Mouse (Mus musculus) brown adipose tissue, adult 24 weeks (tissue): ENCODE measurements at regions not wholly inside any gene's neighbourhood (a gene's known extent, or its start where the extent isn't known, plus 50 kb on each side); places are given as distances from the start of the nearest gene placed in this dataset.

ENCODE experiments used
- H3K27ac ChIP-seq: fragments of 200-500 bp; replicated peaks from 2 replicates; pipeline ENCODE4 v1.5.1; 2012; ENCODE audit warnings: low read depth, mild to moderate bottlenecking, low read length
- H3K4me1 ChIP-seq: fragments of 200-500 bp; 2 replicates; pipeline ENCODE4 v1.6.1; 2012; ENCODE audit warnings: low read length, mixed read lengths; ENCODE audit not compliant: control insufficient read depth, insufficient read depth, insufficient read length
- H3K4me3 ChIP-seq: fragments of 200-500 bp; 2 replicates; pipeline ENCODE4 v1.5.1; 2012; ENCODE audit warnings: low read depth, mild to moderate bottlenecking, low read length, moderate library complexity; ENCODE audit not compliant: insufficient read depth

- H3K4me3 ChIP-seq: no peak overlapping the region
- H3K4me1 ChIP-seq: no peaks in the 10 kb centered on the region
- no peak overlapping the region for H3K27ac ChIP-seq
These were observed 1232.3 kb upstream of the Lrrc6 start for GRCm38 (mm10) chr15:67732988-67733387.

- Histone ChIP-seq H3K4me3 (no peak overlapping the region), H3K4me1 (no peaks in the 10 kb centered on the region), H3K27ac (no peak overlapping the region)
These were observed 1228.8 kb upstream of the Lrrc6 start for GRCm38 (mm10) chr15:67729492-67729891.

GRCm38 (mm10) chr15:67725239-67725638 lies 1224.5 kb upstream of the Lrrc6 start:
- no peak overlapping the region for H3K4me3 ChIP-seq
- H3K4me1 ChIP-seq: no peaks in the 10 kb centered on the region
- H3K27ac ChIP-seq: no peak overlapping the region

- Histone ChIP-seq H3K4me3 (no peak overlapping the region), H3K4me1 (no peaks in the 10 kb centered on the region; the same call in 1 of the 2 replicates), H3K27ac (no peak overlapping the region)
These were observed 1213.5 kb upstream of the Lrrc6 start for GRCm38 (mm10) chr15:67714203-67714602.

- no peak overlapping the region for H3K4me3 ChIP-seq
- H3K27ac ChIP-seq: no peak overlapping the region
- no peaks in the 10 kb centered on the region for H3K4me1 ChIP-seq
These were observed 1185.4 kb upstream of the Lrrc6 start for GRCm38 (mm10) chr15:67686140-67686539.

- H3K4me1 ChIP-seq: no peaks in the 10 kb centered on the region
- H3K4me3 ChIP-seq: no peak overlapping the region
- no peak overlapping the region for H3K27ac ChIP-seq
These were observed 1172.6 kb upstream of the Lrrc6 start for GRCm38 (mm10) chr15:67673276-67673675.

- Histone ChIP-seq H3K27ac (no peak overlapping the region), H3K4me1 (no peaks in the 10 kb centered on the region), H3K4me3 (no peak overlapping the region)
These were observed 1135.4 kb upstream of the Lrrc6 start for GRCm38 (mm10) chr15:67636155-67636554.

GRCm38 (mm10) chr15:67626704-67627287 lies 1126.1 kb upstream of the Lrrc6 start:
- no peak overlapping the region for H3K4me3 ChIP-seq
- no peaks in the 10 kb centered on the region for H3K4me1 ChIP-seq
- H3K27ac ChIP-seq: no peak overlapping the region

GRCm38 (mm10) chr15:67611896-67612295 lies 1111.2 kb upstream of the Lrrc6 start:
- Histone ChIP-seq H3K4me1 (no peaks in the 10 kb centered on the region), H3K27ac (no peak overlapping the region), H3K4me3 (no peak overlapping the region)

- Histone ChIP-seq H3K4me1 (no peaks in the 10 kb centered on the region), H3K27ac (no peak overlapping the region), H3K4me3 (no peak overlapping the region)
These were observed 1097.7 kb upstream of the Lrrc6 start for GRCm38 (mm10) chr15:67598426-67598825.

GRCm38 (mm10) chr15:67576581-67576980 lies 1075.9 kb upstream of the Lrrc6 start:
- Histone ChIP-seq H3K4me3 (no peak overlapping the region), H3K4me1 (no peaks in the 10 kb centered on the region), H3K27ac (no peak overlapping the region)

- no peaks in the 10 kb centered on the region for H3K4me1 ChIP-seq
- no peak overlapping the region for H3K4me3 ChIP-seq
- H3K27ac ChIP-seq: no peak overlapping the region
These were observed 1070.9 kb upstream of the Lrrc6 start for GRCm38 (mm10) chr15:67571614-67572013.

- H3K4me1 ChIP-seq: no peaks in the 10 kb centered on the region
- no peak overlapping the region for H3K4me3 ChIP-seq
- no peak overlapping the region for H3K27ac ChIP-seq
These were observed 1056.6 kb upstream of the Lrrc6 start for GRCm38 (mm10) chr15:67557304-67557703.

GRCm38 (mm10) chr15:67551911-67552310 lies 1051.2 kb upstream of the Lrrc6 start:
- H3K4me1 ChIP-seq: no peaks in the 10 kb centered on the region
- H3K4me3 ChIP-seq: no peak overlapping the region
- no peak overlapping the region for H3K27ac ChIP-seq

GRCm38 (mm10) chr15:67546896-67547400 lies 1046.2 kb upstream of the Lrrc6 start:
- Histone ChIP-seq H3K4me1 (no peaks in the 10 kb centered on the region), H3K27ac (no peak overlapping the region), H3K4me3 (no peak overlapping the region)

GRCm38 (mm10) chr15:67545745-67546144 lies 1045.0 kb upstream of the Lrrc6 start:
- H3K4me1 ChIP-seq: no peaks in the 10 kb centered on the region
- H3K4me3 ChIP-seq: no peak overlapping the region
- no peak overlapping the region for H3K27ac ChIP-seq
